Mouse (Mus musculus) heart, postnatal 0 days (tissue): ENCODE measurements at regions not wholly inside any gene's neighbourhood (a gene's known extent, or its start where the extent isn't known, plus 50 kb on each side); places are given as distances from the start of the nearest gene placed in this dataset.

ENCODE experiments used
- CTCF ChIP-seq: IDR thresholded peaks from 2 replicates; pipeline ENCODE4 v1.5.1; 2016; ENCODE audit warnings: antibody characterized with exemption, control low read depth, low read depth
- EP300 ChIP-seq: IDR thresholded peaks from 2 replicates; pipeline ENCODE4 v1.6.1; 2016; ENCODE audit warnings: antibody characterized with exemption, low read depth

GRCm38 (mm10) chr3:40458490-40458889 is 72.6 kb upstream of the Intu start:
- TF ChIP-seq CTCF (no peak), EP300 (no peak)
